Mouse (Mus musculus) adrenal gland, postnatal 25 days (tissue): Measurements from ENCODE around the gene Galntl6. TPM values are rescaled to one million over a fixed set of nuclear protein-coding genes. Genes with fewer than 3 reads are reported as not detected.

Source experiments
- DNase-seq: peaks from one replicate; pipeline ENCODE4 v3.0.0; 2021; ENCODE audit warnings: mixed read lengths
- total RNA-seq: library from RNA; stranded (reverse); gene quantifications from 2 replicates; pipeline ENCODE4 v1.2.3, GENCODE M21; 2021

The Galntl6 gene
- total RNA-seq, 1 experiment from 2014 or later, result not detected

DNA sequence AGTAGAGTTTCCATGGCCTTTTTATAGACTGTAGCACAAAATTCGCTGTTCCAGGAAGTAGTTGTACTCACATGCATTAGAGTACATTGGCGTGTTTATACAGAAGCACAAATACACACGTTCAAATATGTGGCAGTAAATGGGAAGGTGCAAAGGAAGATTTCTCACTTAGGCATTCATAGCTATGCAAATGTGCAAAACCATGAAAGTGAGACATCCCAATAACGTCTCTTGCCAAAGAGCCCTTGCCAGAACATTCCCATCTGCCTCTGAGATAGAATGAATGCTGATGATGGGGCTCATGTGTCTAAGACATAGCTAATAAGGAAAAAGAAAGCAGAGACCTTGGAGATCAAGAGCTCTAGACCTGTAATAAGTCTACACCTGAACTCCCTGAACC, 1071.0 kb downstream of the Galntl6 start:
- DNase-seq, result no peak

GRCm38 (mm10) chr8:57837384-57837783, 1075.1 kb downstream of the Galntl6 start:
- DNase-seq, result no peak

DNA sequence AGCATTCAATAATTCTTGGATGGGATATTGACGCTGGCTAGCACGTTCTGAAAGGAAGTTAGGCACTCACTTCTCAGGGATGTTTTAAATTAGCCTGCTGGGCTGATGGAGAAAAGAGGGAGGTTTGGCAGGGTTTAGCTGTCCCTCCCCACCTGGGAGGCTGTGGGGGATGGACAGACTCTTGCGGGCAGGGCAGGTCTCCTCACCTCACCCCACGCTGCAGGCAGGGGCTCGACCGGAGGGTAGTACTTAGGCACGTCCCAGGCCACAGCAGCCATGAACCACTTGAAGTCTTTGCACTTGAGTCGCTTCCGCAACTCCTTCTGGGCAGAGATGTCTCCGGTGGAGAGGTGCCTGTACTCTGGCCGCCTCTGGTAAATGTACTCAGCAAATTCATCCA, 1075.5 kb downstream of the Galntl6 start:
- DNase-seq, result no peak

GRCm38 (mm10) chr8:57836201-57836883, 1076.1 kb downstream of the Galntl6 start:
- no peak for DNase-seq

GRCm38 (mm10) chr8:57823151-57823550, 1089.3 kb downstream of the Galntl6 start:
- no peak for DNase-seq

GRCm38 (mm10) chr8:57816034-57816433, 1096.4 kb downstream of the Galntl6 start:
- no peak for DNase-seq

DNA sequence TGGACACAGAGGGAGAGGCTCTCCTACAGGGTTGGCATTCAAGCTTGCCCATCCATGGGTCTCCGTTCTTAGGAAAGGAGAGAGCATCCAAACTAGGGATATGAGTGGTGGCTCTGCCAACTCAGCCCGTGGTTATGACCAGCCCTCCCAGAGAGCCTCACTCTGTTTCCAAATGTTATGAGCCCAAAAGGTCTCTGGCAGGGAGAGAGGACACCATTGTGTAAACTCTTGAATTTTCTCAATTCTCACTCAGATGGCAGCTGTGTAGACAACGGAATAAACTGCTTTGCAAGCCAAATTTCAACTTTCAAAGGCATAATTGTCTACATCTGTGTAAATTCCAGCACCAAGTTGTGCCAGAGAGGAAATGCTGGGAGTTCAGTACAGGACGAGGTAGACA, 1105.4 kb downstream of the Galntl6 start:
- DNase-seq, result no peak

GRCm38 (mm10) chr8:57805094-57805493, 1107.3 kb downstream of the Galntl6 start:
- no peak for DNase-seq

GRCm38 (mm10) chr8:57803821-57804220, 1108.6 kb downstream of the Galntl6 start:
- DNase-seq, result no peak

GRCm38 (mm10) chr8:57801197-57801596, 1111.2 kb downstream of the Galntl6 start:
- no peak for DNase-seq

GRCm38 (mm10) chr8:57800327-57800726, 1112.1 kb downstream of the Galntl6 start:
- peak; percentile 49 for DNase-seq

DNA sequence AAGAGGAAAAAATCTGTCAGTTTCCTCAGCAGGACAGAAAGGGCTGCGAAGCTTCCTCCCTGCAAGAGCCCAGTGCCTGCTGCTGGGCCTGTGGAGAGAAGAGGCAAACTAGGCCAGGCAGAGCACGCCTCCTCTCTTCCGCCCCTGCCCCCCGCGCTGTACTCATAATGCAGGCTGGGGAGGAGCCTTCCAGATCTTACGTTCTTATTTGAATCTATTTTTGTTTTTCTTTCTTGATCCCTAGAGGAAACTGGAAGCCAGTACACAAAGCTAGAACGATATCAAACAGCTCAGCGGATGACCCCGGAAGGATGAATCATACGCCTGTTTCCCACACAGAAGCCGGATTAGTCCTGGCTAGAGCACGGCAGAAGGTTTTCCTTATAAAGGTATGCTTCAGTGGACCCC, 1112.6 kb downstream of the Galntl6 start:
- peak; percentile 59 for DNase-seq

DNA sequence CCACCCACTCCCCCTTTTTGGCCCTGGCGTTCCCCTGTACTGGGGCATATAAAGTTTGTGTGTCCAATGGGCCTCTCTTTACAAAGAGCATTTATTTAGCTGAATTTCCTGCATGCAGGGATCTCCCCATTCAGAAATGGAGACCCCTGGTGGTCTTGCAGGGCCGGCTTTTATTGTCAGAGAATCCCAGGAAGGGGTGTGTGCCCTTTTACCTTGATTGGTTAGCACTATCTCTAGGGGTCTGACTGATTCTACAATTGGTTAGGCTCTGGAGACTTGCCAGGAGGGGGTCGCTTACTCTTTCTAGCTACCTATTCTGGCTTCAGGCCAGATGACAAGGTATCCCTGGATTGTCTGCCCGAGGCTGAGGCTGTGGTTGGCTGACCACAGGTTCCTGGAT, 1119.0 kb downstream of the Galntl6 start:
- DNase-seq, result no peak

- no peak for DNase-seq
These were observed 1120.2 kb downstream of the Galntl6 start for GRCm38 (mm10) chr8:57792246-57792645.

GRCm38 (mm10) chr8:57791309-57791721, 1121.1 kb downstream of the Galntl6 start:
- no peak for DNase-seq

DNA sequence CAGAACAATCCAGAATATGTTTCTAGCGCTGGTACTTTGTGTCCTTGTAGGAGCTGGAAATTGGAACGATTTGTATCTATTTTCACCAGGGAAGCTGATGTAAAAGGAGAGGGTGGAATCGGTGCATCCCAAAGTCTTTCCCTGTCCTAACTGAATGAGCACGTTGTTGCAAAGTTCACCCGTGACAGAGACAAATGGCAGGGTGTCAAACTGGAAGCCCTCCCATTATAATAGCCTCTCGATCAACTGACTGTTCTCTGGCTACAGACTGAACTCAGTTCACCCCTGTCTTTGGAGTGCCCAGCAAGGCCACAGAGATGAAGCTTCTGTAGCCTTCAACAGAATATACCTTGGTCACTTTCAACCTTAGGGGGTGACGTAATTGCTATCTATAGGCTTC, 1132.9 kb downstream of the Galntl6 start:
- no peak for DNase-seq

DNA sequence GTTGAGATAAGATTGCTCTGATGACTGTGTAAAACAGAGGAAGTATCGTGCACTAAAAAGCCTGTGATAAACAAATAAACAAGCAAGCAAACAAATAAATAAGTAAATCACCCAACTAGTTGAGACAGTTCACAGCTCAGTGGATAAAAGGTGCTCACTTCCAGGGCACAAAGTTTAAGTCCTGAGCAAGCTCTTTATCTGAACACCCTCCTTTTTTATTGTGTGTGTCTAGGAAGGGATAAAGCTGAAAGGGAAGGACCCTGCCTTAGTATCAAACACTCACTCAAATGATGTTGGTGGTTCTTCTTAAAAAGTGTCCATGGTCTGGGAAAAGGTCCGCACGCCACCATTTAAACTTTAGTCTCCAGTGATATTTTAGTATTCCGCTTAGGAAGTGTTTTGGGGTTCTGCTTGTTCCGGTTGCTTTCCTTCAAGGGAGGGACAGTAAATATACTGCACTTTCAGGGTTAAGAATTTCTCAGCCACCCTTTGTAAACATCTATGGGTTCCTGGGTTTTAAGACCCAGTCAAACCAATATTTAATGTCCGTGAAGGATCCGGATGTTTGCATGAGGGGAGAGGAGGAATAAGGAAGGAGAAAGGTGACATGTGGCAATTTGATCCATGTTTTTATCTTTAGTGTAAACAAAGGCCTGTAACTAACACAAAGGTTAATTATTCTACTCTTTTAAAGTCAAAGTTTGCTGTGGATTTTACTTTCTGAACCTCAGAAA, 1134.3 kb downstream of the Galntl6 start:
- DNase-seq, result no peak

DNA sequence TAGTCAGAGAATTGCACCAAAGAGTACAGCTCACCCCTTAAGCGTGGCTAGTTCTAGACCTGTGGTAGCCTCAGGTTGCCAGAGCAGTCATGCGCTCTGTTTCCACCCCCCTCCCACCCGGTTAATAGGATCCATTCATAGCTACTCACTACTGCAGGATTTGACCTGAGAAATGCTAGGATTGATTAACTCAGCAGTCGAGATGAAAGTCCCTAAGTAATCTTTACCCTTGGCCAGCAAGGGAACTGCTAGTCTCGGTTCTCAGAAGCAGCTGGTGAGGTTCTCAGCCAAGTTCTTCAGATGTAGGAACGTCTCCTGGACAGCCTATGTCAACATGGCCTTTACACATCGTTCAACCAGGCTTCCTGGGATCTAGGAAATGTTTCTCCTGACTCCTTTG, 1135.7 kb downstream of the Galntl6 start:
- DNase-seq, result no peak

- DNase-seq, result no peak
These were observed 1139.6 kb downstream of the Galntl6 start for GRCm38 (mm10) chr8:57772732-57773265.

- no peak for DNase-seq
These were observed 1144.9 kb downstream of the Galntl6 start for GRCm38 (mm10) chr8:57767541-57767940.

- DNase-seq, result no peak
These were observed 1145.9 kb downstream of the Galntl6 start for GRCm38 (mm10) chr8:57766471-57767065.

DNA sequence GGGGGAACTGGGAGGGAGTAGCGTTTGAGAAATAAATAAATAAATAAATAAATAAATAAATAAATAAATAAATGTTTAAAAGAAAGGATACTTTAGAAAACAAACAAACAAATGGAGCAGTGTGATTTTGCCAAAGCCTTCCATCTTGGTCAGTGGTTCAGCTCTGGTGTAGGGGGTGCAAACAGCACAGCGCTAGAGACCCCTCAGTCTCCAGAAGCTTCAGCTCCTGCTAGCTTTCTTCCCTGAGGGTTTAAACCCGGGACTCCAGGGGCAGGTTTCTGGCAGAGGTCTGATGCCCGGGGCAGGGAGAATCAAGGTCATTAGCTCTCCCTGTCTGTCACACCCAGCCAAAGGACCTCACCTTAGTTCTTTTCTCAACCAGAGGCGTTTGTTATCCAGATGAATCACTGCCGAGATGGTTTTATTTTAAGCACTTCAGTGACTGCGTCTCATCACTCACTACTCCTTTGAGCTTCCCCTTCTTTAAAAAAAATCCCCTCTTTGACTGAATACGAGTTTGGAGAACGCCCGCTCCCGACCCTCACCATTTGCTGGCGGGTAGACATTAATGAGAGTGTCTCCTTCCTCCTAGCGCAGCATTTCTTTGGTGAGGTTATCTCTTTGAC, 1146.6 kb downstream of the Galntl6 start:
- DNase-seq, result no peak

DNA sequence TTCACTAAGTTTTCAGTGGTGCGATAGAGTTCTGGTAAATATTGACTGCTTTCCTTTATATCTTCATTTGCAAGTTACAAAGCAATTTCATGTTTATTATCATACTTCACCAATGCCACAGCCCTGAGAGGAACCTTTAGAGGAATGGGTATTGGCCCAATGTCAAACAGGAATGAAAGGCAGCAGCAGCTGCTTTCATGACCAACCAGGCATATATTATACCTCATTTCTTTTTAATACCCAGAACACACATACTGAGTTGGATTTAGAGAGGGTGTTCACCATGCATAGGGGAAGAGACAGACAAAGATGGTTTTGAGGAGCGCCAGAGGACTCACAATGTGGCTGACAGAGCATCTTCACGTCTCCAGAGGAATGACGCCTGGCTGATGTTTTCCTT, 1147.2 kb downstream of the Galntl6 start:
- no peak for DNase-seq
